In the genomic region with DNA sequence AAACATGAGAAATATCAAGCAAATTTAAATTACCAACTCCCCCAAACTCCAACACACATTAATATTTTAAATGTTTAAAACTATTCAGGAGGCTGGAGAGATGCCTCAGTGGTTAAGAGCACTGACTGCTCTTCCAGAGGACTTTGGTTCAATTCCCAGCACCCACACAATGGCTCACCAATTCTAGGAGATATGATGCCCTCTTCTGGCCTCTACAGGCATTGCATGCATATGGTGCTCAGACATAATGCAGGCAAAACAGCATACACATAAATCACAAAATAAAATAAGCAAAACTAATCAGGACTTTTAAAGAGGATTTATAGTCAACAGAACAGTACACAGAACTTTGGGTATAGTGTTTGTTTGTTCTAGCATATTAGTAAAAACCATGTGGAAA, we compare ENCODE assay signal across 15 mouse cellular contexts. TPM values are rescaled to one million over a fixed set of nuclear protein-coding genes. Genes with fewer than 3 reads are reported as not detected.
DNase-seq lines count a peak whose midpoint lies in the region; ATAC-seq and TF ChIP-seq lines count a peak whose summit lies in the region.
"Had no signal": no experiment of that assay in that cellular context is flagged by ENCODE, and none has a peak within 500 bp of the region (broad histone marks: within the 10 kb centered on the region; RNA-seq: fewer than 3 reads in every experiment).

No protein-coding gene starts in this region.

- peak; percentile 41; the same call in 1 of the 2 replicates for TF ChIP-seq CTCF in lung, embryonic 14.5 days (IDR thresholded peaks at IDR 0.05; ENCODE audit: low read depth)
- TF ChIP-seq CTCF in small intestine, adult 2 months (IDR thresholded peaks at IDR 0.05; ENCODE audit: extremely low read depth, insufficient read length, insufficient replicate concordance, low read depth, low read length): peak; percentile 42; the same call in 1 of the 2 replicates

- peak; percentile 11 for DNase-seq in embryonic facial prominence, embryonic 11.5 days (ENCODE audit: low spot score)
- no peak for DNase-seq in embryonic facial prominence, embryonic 10.5 days (ENCODE audit: low spot score)
- no peak for DNase-seq in lung, embryonic 14.5 days
- DNase-seq in lung, adult 18-20 months: no peak
- DNase-seq in NIH3T3 (ENCODE audit: low read depth): peak; percentile 40
- no peak for DNase-seq in Muller cell, postnatal 12 days (ENCODE audit: inconsistent ontology term)
- DNase-seq in embryo, embryonic 10.5 days (ENCODE audit: low spot score): no peak
- DNase-seq: adrenal gland, postnatal 10 days; cerebellum, adult 11-12 months; heart, postnatal 4 days; kidney, adult 9 months had no signal

- H3K4me3 ChIP-seq in embryonic facial prominence, embryonic 11.5 days (ENCODE audit: low read depth, low read length): no peak overlapping the region
- no peak overlapping the region for H3K4me3 ChIP-seq in embryonic facial prominence, embryonic 10.5 days
- no peak overlapping the region for H3K4me3 ChIP-seq in lung, embryonic 14.5 days (ENCODE audit: low read depth, low read length)
- no peak overlapping the region for H3K4me3 ChIP-seq in small intestine, adult 2 months (ENCODE audit: low read depth, low read length)
- H3K4me3 ChIP-seq: embryonic facial prominence, embryonic 13.5 days; forebrain, embryonic 15.5 days; stomach, embryonic 15.5 days had no signal

- no peak overlapping the region for H3K27ac ChIP-seq in embryonic facial prominence, embryonic 11.5 days (replicated peaks; ENCODE audit: low read depth, low read length)
- no peak overlapping the region for H3K27ac ChIP-seq in embryonic facial prominence, embryonic 10.5 days (replicated peaks)
- H3K27ac ChIP-seq in lung, embryonic 14.5 days (ENCODE audit: low read depth): no peak overlapping the region
- H3K27ac ChIP-seq in small intestine, adult 2 months (ENCODE audit: insufficient read depth, low read depth, low read length): no peak overlapping the region
- H3K27ac ChIP-seq: embryonic facial prominence, embryonic 13.5 days; forebrain, embryonic 15.5 days; stomach, embryonic 15.5 days had no signal

- H3K36me3 ChIP-seq in embryonic facial prominence, embryonic 11.5 days (replicated peaks; ENCODE audit: control insufficient read depth, insufficient read depth, low read depth, low read length): no peaks in the 10 kb centered on the region
- H3K36me3 ChIP-seq in embryonic facial prominence, embryonic 10.5 days (replicated peaks): peaks cover 16% of the 10 kb centered on the region
- H3K36me3 ChIP-seq in lung, embryonic 14.5 days (ENCODE audit: insufficient read depth): peaks cover 1% of the 10 kb centered on the region
- H3K36me3 ChIP-seq in small intestine, adult 2 months (ENCODE audit: control insufficient read depth, insufficient read depth, low read length): peaks cover 16% of the 10 kb centered on the region
- H3K36me3 ChIP-seq: stomach, embryonic 15.5 days had no signal

- no peak overlapping the region for H3K4me2 ChIP-seq in embryonic facial prominence, embryonic 11.5 days (ENCODE audit: low read depth, low read length)
- no peak overlapping the region for H3K4me2 ChIP-seq in lung, embryonic 14.5 days
- H3K4me2 ChIP-seq: embryonic facial prominence, embryonic 13.5 days; forebrain, embryonic 15.5 days; stomach, embryonic 15.5 days had no signal

- no peaks in the 10 kb centered on the region for H3K27me3 ChIP-seq in embryonic facial prominence, embryonic 11.5 days (ENCODE audit: control insufficient read depth, insufficient read depth, low read length)
- no peaks in the 10 kb centered on the region for H3K27me3 ChIP-seq in embryonic facial prominence, embryonic 10.5 days (replicated peaks; ENCODE audit: low read depth, poor library complexity, severe bottlenecking)
- no peaks in the 10 kb centered on the region for H3K27me3 ChIP-seq in lung, embryonic 14.5 days (ENCODE audit: insufficient read depth, low read length)
- H3K27me3 ChIP-seq in small intestine, adult 2 months (ENCODE audit: control insufficient read depth, insufficient read depth, low read length): no peaks in the 10 kb centered on the region
- H3K27me3 ChIP-seq: embryonic facial prominence, embryonic 13.5 days; forebrain, embryonic 15.5 days; stomach, embryonic 15.5 days had no signal

- no peak for TF ChIP-seq POLR2A in small intestine, adult 2 months (IDR thresholded peaks at IDR 0.05; ENCODE audit: low read depth, low read length)

- ATAC-seq in embryonic facial prominence, embryonic 11.5 days (replicated peaks; ENCODE audit: insufficient number of reproducible peaks, low FRiP score, low TSS enrichment, low read depth): no peak
- ATAC-seq in lung, embryonic 14.5 days (ENCODE audit: insufficient read depth): no peak
- ATAC-seq: forebrain, embryonic 15.5 days had no signal

- H3K9ac ChIP-seq in embryonic facial prominence, embryonic 11.5 days (replicated peaks; ENCODE audit: low read length): no peak overlapping the region
- H3K9ac ChIP-seq in lung, embryonic 14.5 days: no peak overlapping the region
- H3K9ac ChIP-seq: embryonic facial prominence, embryonic 13.5 days; forebrain, embryonic 15.5 days; stomach, embryonic 15.5 days had no signal

- no peaks in the 10 kb centered on the region for H3K4me1 ChIP-seq in embryonic facial prominence, embryonic 11.5 days (ENCODE audit: control insufficient read depth, insufficient read depth, low read length)
- no peaks in the 10 kb centered on the region for H3K4me1 ChIP-seq in embryonic facial prominence, embryonic 10.5 days
- H3K4me1 ChIP-seq in lung, embryonic 14.5 days (ENCODE audit: insufficient read depth): no peaks in the 10 kb centered on the region
- H3K4me1 ChIP-seq in small intestine, adult 2 months (ENCODE audit: control insufficient read depth, insufficient read depth, insufficient read length, low read length): 0 out of 2 replicates have a peak, but pooled peaks cover 2% of the 10 kb centered on the region
- H3K4me1 ChIP-seq: embryonic facial prominence, embryonic 13.5 days; forebrain, embryonic 15.5 days; stomach, embryonic 15.5 days had no signal

- no peaks in the 10 kb centered on the region for H3K9me3 ChIP-seq in embryonic facial prominence, embryonic 11.5 days (replicated peaks; ENCODE audit: control insufficient read depth, low read length)
- H3K9me3 ChIP-seq in embryonic facial prominence, embryonic 10.5 days: no peaks in the 10 kb centered on the region
- no peaks in the 10 kb centered on the region for H3K9me3 ChIP-seq in lung, embryonic 14.5 days (ENCODE audit: low read depth, low read length)
- H3K9me3 ChIP-seq: embryonic facial prominence, embryonic 13.5 days; stomach, embryonic 15.5 days had no signal

RNA-seq across cellular contexts. Expression of a gene that starts 16.3 kb away (rescaled TPM):
- 25.9 and 28.2 TPM in 2 replicates for polyA plus RNA-seq in embryonic facial prominence, embryonic 11.5 days (2014; fragmentation: Nextera tagmentation; extraction: Ambion mirVana)
- polyA plus RNA-seq in embryonic facial prominence, embryonic 10.5 days (2016; fragmentation: Nextera tagmentation; extraction: Ambion mirVana): 18.2 and 21.5 TPM in 2 replicates
- polyA plus RNA-seq in lung, embryonic 14.5 days (2014; fragmentation: Nextera tagmentation; extraction: Ambion mirVana): 34.3 and 34.4 TPM in 2 replicates
- 4.6 and 32.8 TPM in 2 replicates for polyA plus RNA-seq in small intestine, adult 2 months (2012; rRNA removed)

Comparison
In these comparisons a context has a peak if more than half of its experiments do, and no peak if none do; other contexts are left out.
1. DNase-seq: peak in embryonic facial prominence, embryonic 11.5 days (single experiment) and NIH3T3 (single experiment); none in embryonic facial prominence, embryonic 10.5 days (single experiment), lung, embryonic 14.5 days (single experiment), lung, adult 18-20 months (0 of 2), Muller cell, postnatal 12 days (single experiment) and embryo, embryonic 10.5 days (single experiment).